8 mouse cellular contexts compared by ENCODE assay signal in the genomic region with DNA sequence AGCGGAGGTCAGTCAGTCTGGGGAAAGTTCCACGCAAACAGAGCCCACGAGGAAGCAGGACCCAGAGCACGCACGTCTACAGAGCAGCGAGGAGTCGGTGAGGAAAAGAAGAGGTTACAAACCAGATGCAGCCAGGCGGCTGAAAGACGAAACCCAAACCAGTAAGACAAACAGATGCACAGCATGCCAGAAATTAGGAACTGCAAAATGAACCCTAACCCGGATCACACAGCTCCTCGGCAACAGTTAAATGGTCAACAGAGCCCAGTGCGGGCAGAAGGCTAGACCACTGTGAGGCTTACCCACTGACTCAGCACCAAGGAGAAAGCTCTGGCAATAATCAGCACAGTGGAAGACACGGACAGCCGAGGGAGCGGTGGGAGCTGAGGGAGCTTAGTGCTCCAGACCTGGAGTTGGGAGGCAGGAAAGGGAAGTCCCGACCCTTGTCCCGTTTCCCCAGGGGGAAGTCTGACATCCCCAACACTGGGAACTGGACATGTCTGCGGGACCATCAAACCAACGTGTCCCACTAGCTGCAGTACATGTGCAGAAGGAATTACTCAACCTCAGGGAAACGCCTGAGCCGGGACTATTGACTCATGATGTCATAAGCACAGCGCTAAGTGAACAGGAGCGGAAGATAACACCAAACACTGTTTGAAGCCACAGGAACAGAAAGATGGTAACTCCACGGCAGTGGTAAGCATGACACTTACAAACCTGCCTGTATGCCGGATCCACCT. TPM values are rescaled to one million over a fixed set of nuclear protein-coding genes. Genes with fewer than 3 reads are reported as not detected.
DNase-seq lines count a peak whose midpoint lies in the region; ATAC-seq and TF ChIP-seq lines count a peak whose summit lies in the region.

No protein-coding gene starts in this region.

- H3K4me1 ChIP-seq in hindbrain, embryonic 13.5 days (replicated peaks) = peaks cover 71% of the 10 kb centered on the region
- peaks cover 43% of the 10 kb centered on the region for H3K4me1 ChIP-seq in hindbrain, embryonic 12.5 days
- H3K4me1 ChIP-seq in cortical plate, adult 2 months (ENCODE audit: control insufficient read depth, insufficient read depth, low read length) = no peaks in the 10 kb centered on the region; the same call in 1 of the 2 replicates
- peaks cover 50% of the 10 kb centered on the region for H3K4me1 ChIP-seq in intestine, postnatal 0 days (replicated peaks; ENCODE audit: control insufficient read depth, insufficient read depth, low read length)

- H3K27ac ChIP-seq in hindbrain, embryonic 13.5 days = 0 out of 2 replicates have a peak overlapping the region, but pooled peaks have one; percentile 23
- no peak overlapping the region; the same call in 1 of the 2 replicates for H3K27ac ChIP-seq in hindbrain, embryonic 12.5 days
- H3K27ac ChIP-seq in cortical plate, adult 2 months (ENCODE audit: insufficient read depth, low read length) = peak overlapping the region; percentile 8; the same call in 1 of the 2 replicates
- peak overlapping the region; percentile 93 for H3K27ac ChIP-seq in intestine, postnatal 0 days (ENCODE audit: low read depth, low read length)

- no peaks in the 10 kb centered on the region for H3K9me3 ChIP-seq in hindbrain, embryonic 13.5 days
- H3K9me3 ChIP-seq in hindbrain, embryonic 12.5 days (replicated peaks) = no peaks in the 10 kb centered on the region
- H3K9me3 ChIP-seq in intestine, postnatal 0 days (ENCODE audit: control insufficient read depth) = no peaks in the 10 kb centered on the region

- no peak overlapping the region for H3K4me2 ChIP-seq in hindbrain, embryonic 13.5 days
- no peak overlapping the region for H3K4me2 ChIP-seq in hindbrain, embryonic 12.5 days (replicated peaks)
- H3K4me2 ChIP-seq in intestine, postnatal 0 days (replicated peaks; ENCODE audit: low read depth) = peak overlapping the region; percentile 46

- peaks cover 86% of the 10 kb centered on the region for H3K36me3 ChIP-seq in hindbrain, embryonic 13.5 days
- H3K36me3 ChIP-seq in hindbrain, embryonic 12.5 days = peaks cover 94% of the 10 kb centered on the region
- H3K36me3 ChIP-seq in intestine, postnatal 0 days (ENCODE audit: control insufficient read depth, insufficient read depth) = peaks cover 55% of the 10 kb centered on the region

- no peak overlapping the region for H3K4me3 ChIP-seq in hindbrain, embryonic 13.5 days
- no peak overlapping the region for H3K4me3 ChIP-seq in hindbrain, embryonic 12.5 days
- no peak overlapping the region for H3K4me3 ChIP-seq in cortical plate, adult 2 months (ENCODE audit: insufficient read depth, low read length)
- no peak overlapping the region for H3K4me3 ChIP-seq in intestine, postnatal 0 days (ENCODE audit: low read depth, low read length)

- H3K9ac ChIP-seq in hindbrain, embryonic 13.5 days = no peak overlapping the region
- no peak overlapping the region for H3K9ac ChIP-seq in hindbrain, embryonic 12.5 days
- peak overlapping the region; percentile 43 for H3K9ac ChIP-seq in intestine, postnatal 0 days (ENCODE audit: low read depth, low read length)

- peak; percentile 68 for DNase-seq in lung, postnatal 36 days
- no peak for DNase-seq in ovary, postnatal 10 days (ENCODE audit: low spot score)
- no peak for DNase-seq in ovary, postnatal 14 days (ENCODE audit: low spot score)
- DNase-seq in ovary, postnatal 36 days (ENCODE audit: low spot score) = no peak

- TF ChIP-seq CTCF in cortical plate, adult 2 months (IDR thresholded peaks at IDR 0.05; ENCODE audit: extremely low read depth, insufficient read depth, low read length) = no peak
- TF ChIP-seq CTCF in intestine, postnatal 0 days (IDR thresholded peaks at IDR 0.05; ENCODE audit: low read depth) = no peak

- WGBS in hindbrain, embryonic 13.5 days = 80% methylated on average over 25 of the region's 25 CpGs
- WGBS in hindbrain, embryonic 12.5 days = 67% methylated on average over 25 of the region's 25 CpGs
- WGBS in intestine, postnatal 0 days = 40% methylated on average over 25 of the region's 25 CpGs

- ATAC-seq in hindbrain, embryonic 13.5 days (ENCODE audit: low FRiP score) = no peak
- ATAC-seq in hindbrain, embryonic 12.5 days (ENCODE audit: low FRiP score) = no peak
- peak; percentile 56 for ATAC-seq in intestine, postnatal 0 days

- H3K27me3 ChIP-seq in hindbrain, embryonic 13.5 days = no peaks in the 10 kb centered on the region
- H3K27me3 ChIP-seq in hindbrain, embryonic 12.5 days = no peaks in the 10 kb centered on the region
- no peaks in the 10 kb centered on the region for H3K27me3 ChIP-seq in intestine, postnatal 0 days (replicated peaks; ENCODE audit: control insufficient read depth, insufficient read depth, low read length)

- no peak for TF ChIP-seq POLR2A in cortical plate, adult 2 months (IDR thresholded peaks at IDR 0.05; ENCODE audit: extremely low read depth, insufficient read depth, low read length)

RNA-seq across cellular contexts. Expression of a gene that starts 8.4 kb away (rescaled TPM):
- 77.7 and 86.5 TPM in 2 replicates for polyA plus RNA-seq in hindbrain, embryonic 13.5 days (2015; fragmentation: Nextera tagmentation; extraction: Ambion mirVana)
- 110 and 115 TPM in 2 replicates for polyA plus RNA-seq in hindbrain, embryonic 12.5 days (2016; fragmentation: Nextera tagmentation; extraction: Ambion mirVana)
- polyA plus RNA-seq in cortical plate, adult 2 months (2012; rRNA removed) = 51.9 and 53.3 TPM in 2 replicates
- 112 and 118 TPM in 2 replicates for polyA plus RNA-seq in intestine, postnatal 0 days (2015; fragmentation: Nextera tagmentation; extraction: Ambion mirVana)

RNA-seq across cellular contexts. Expression of a gene that starts 8.5 kb away (rescaled TPM):
- polyA plus RNA-seq in hindbrain, embryonic 13.5 days (2015; fragmentation: Nextera tagmentation; extraction: Ambion mirVana) = 41.4 and 41.6 TPM in 2 replicates
- 57.9 and 58.2 TPM in 2 replicates for polyA plus RNA-seq in hindbrain, embryonic 12.5 days (2016; fragmentation: Nextera tagmentation; extraction: Ambion mirVana)
- 77.1 and 79.2 TPM in 2 replicates for polyA plus RNA-seq in cortical plate, adult 2 months (2012; rRNA removed)
- 23.0 and 24.8 TPM in 2 replicates for polyA plus RNA-seq in intestine, postnatal 0 days (2015; fragmentation: Nextera tagmentation; extraction: Ambion mirVana)
